Mouse (Mus musculus) heart, postnatal 0 days (tissue): ENCODE measurements at regions not wholly inside any gene's neighbourhood (a gene's known extent, or its start where the extent isn't known, plus 50 kb on each side); places are given as distances from the start of the nearest gene placed in this dataset.

Experiments
- ATAC-seq: fragments of 200-750 bp; cut with Nextera tagmentation; 2 replicates; pipeline ENCODE4 v1.8.0; 2017; ENCODE audit warnings: low read depth, moderate number of reproducible peaks, moderate library complexity; ENCODE audit not compliant: insufficient read depth
- DNase-seq: peaks from one replicate; pipeline ENCODE4 v3.0.0-alpha.2; 2016; ENCODE audit warnings: low spot score
- H3K27ac ChIP-seq: fragments of 300-500 bp; sonication (generic); 2 replicates; pipeline ENCODE4 v1.5.1; 2014; ENCODE audit warnings: low read depth, mild to moderate bottlenecking
- H3K27me3 ChIP-seq: fragments of 300-500 bp; sonication (generic); 2 replicates; pipeline ENCODE4 v1.6.1; 2014; ENCODE audit warnings: low read length, mixed read lengths; ENCODE audit not compliant: control insufficient read depth, insufficient read depth
- H3K36me3 ChIP-seq: fragments of 300-500 bp; sonication (generic); replicated peaks from 2 replicates; pipeline ENCODE4 v1.6.1; 2014; ENCODE audit warnings: low read length, mixed read lengths; ENCODE audit not compliant: control insufficient read depth, insufficient read depth
- H3K4me1 ChIP-seq: fragments of 300-500 bp; sonication (generic); 2 replicates; pipeline ENCODE4 v1.6.1; 2014; ENCODE audit warnings: antibody characterized with exemption; ENCODE audit not compliant: control insufficient read depth, insufficient read depth
- H3K4me2 ChIP-seq: fragments of 300-500 bp; sonication (generic); 2 replicates; pipeline ENCODE4 v1.6.1; 2014; ENCODE audit warnings: low read depth, mild to moderate bottlenecking, low read length, moderate library complexity
- H3K4me3 ChIP-seq: fragments of 300-500 bp; sonication (generic); 2 replicates; pipeline ENCODE4 v1.5.1; 2014; ENCODE audit warnings: low read depth, low read length
- H3K9ac ChIP-seq: fragments of 300-500 bp; sonication (generic); replicated peaks from 2 replicates; pipeline ENCODE4 v1.6.1; 2014; ENCODE audit warnings: low read depth, low read length, mixed read lengths
- H3K9me3 ChIP-seq: fragments of 300-500 bp; sonication (generic); replicated peaks from 2 replicates; pipeline ENCODE4 v1.6.1; 2016; ENCODE audit warnings: low read length; ENCODE audit not compliant: control insufficient read depth
- CTCF ChIP-seq: IDR thresholded peaks from 2 replicates; pipeline ENCODE4 v1.5.1; 2016; ENCODE audit warnings: antibody characterized with exemption, control low read depth, low read depth
- EP300 ChIP-seq: IDR thresholded peaks from 2 replicates; pipeline ENCODE4 v1.6.1; 2016; ENCODE audit warnings: antibody characterized with exemption, low read depth
- WGBS: fragments of 180-500 bp; shearing (Covaris S2); extraction: QIAGEN DNeasy Blood & Tissue Kit; methylation state at CpG from one replicate; pipeline ENCODE4 v1.1.7; 2014; 5-methylcytosine and 5-hydroxymethylcytosine counted together

GRCm38 (mm10) chr13:74864000-74864399 is 55.4 kb upstream of the Cast start:
- TF ChIP-seq CTCF (no peak), EP300 (no peak)
- no peaks in the 10 kb centered on the region for H3K9me3 ChIP-seq
- H3K9ac ChIP-seq = no peak overlapping the region
- H3K36me3 ChIP-seq = no peaks in the 10 kb centered on the region
- ATAC-seq (no peak), DNase-seq (no peak)
- no peak overlapping the region for H3K4me2 ChIP-seq
- WGBS = 87% methylated on average over 9 of the region's 9 CpGs
- no peaks in the 10 kb centered on the region for H3K4me1 ChIP-seq
- no peaks in the 10 kb centered on the region for H3K27me3 ChIP-seq
- H3K4me3 ChIP-seq = no peak overlapping the region
- H3K27ac ChIP-seq = no peak overlapping the region

- H3K4me3 ChIP-seq = no peak overlapping the region
- no peak for ATAC-seq
- no peak overlapping the region for H3K27ac ChIP-seq
- no peak overlapping the region for H3K4me2 ChIP-seq
- peak; percentile 11 for DNase-seq
- H3K4me1 ChIP-seq = no peaks in the 10 kb centered on the region
- H3K27me3 ChIP-seq = no peaks in the 10 kb centered on the region
- H3K36me3 ChIP-seq = no peaks in the 10 kb centered on the region
- 4% methylated on average over 1 of the region's 1 CpGs for WGBS
- H3K9me3 ChIP-seq = no peaks in the 10 kb centered on the region
- TF ChIP-seq EP300 (no peak), CTCF (peak; percentile 47)
- no peak overlapping the region for H3K9ac ChIP-seq
Measured at GRCm38 (mm10) chr13:74861373-74861970, 52.9 kb upstream of the Cast start.
